Mouse (Mus musculus) embryonic facial prominence, embryonic 11.5 days (tissue): ENCODE results near the gene Edem3. TPM values are rescaled to one million over a fixed set of nuclear protein-coding genes. Genes with fewer than 3 reads are reported as not detected.

ENCODE experiments used
- ATAC-seq: fragments of 200-750 bp; cut with Nextera tagmentation; replicated peaks from 2 replicates; pipeline ENCODE4 v1.8.0; 2017; ENCODE audit warnings: low read depth; ENCODE audit not compliant: insufficient number of reproducible peaks, low FRiP score, low TSS enrichment
- DNase-seq: peaks from one replicate; pipeline ENCODE4 v3.0.0-alpha.2; 2015; ENCODE audit warnings: low spot score
- H3K27ac ChIP-seq: fragments of 300-500 bp; sonication (generic); replicated peaks from 2 replicates; pipeline ENCODE4 v1.5.1; 2014; ENCODE audit warnings: mild to moderate bottlenecking, low read depth, low read length, control low read depth
- H3K27me3 ChIP-seq: fragments of 300-500 bp; sonication (generic); 2 replicates; pipeline ENCODE4 v1.6.1; 2014; ENCODE audit warnings: mild to moderate bottlenecking, low read length, moderate library complexity, mixed read lengths; ENCODE audit not compliant: control insufficient read depth, insufficient read depth
- H3K36me3 ChIP-seq: fragments of 300-500 bp; sonication (generic); replicated peaks from 2 replicates; pipeline ENCODE4 v1.6.1; 2014; ENCODE audit warnings: low read depth, mild to moderate bottlenecking, low read length, moderate library complexity, mixed read lengths; ENCODE audit not compliant: control insufficient read depth, insufficient read depth
- H3K4me1 ChIP-seq: fragments of 300-500 bp; sonication (generic); 2 replicates; pipeline ENCODE4 v1.6.1; 2014; ENCODE audit warnings: low read length, mixed read lengths; ENCODE audit not compliant: control insufficient read depth, insufficient read depth
- H3K4me2 ChIP-seq: fragments of 300-500 bp; sonication (generic); 2 replicates; pipeline ENCODE4 v1.6.1; 2014; ENCODE audit warnings: low read depth, mild to moderate bottlenecking, control low read depth, low read length, moderate library complexity
- H3K4me3 ChIP-seq: fragments of 300-500 bp; sonication (generic); 2 replicates; pipeline ENCODE4 v1.5.1; 2014; ENCODE audit warnings: low read depth, low read length, control low read depth
- H3K9ac ChIP-seq: fragments of 300-500 bp; sonication (generic); replicated peaks from 2 replicates; pipeline ENCODE4 v1.6.1; 2014; ENCODE audit warnings: mild to moderate bottlenecking, control low read depth, low read length
- H3K9me3 ChIP-seq: fragments of 300-500 bp; sonication (generic); replicated peaks from 2 replicates; pipeline ENCODE4 v1.6.1; 2016; ENCODE audit warnings: mild to moderate bottlenecking, low read length, inconsistent platforms, mixed read lengths; ENCODE audit not compliant: control insufficient read depth
- WGBS: fragments of 180-500 bp; shearing (Covaris S2); extraction: QIAGEN DNeasy Blood & Tissue Kit; methylation state at CpG from one replicate; pipeline ENCODE4 v1.1.7; 2014; 5-methylcytosine and 5-hydroxymethylcytosine counted together
- polyA plus RNA-seq: library from polyadenylated mRNA; unstranded; fragments of >200 nt; fragmentation: Nextera tagmentation; extraction: Ambion mirVana; gene quantifications from 2 replicates; pipeline ENCODE4 v1.2.1, GENCODE M21; 2014

Gene Edem3
- polyA plus RNA-seq, 1 experiment from 2014 or later = 25.9 TPM

GRCm38 (mm10) chr1:151712664-151713063 is 42.5 kb upstream of the Edem3 start:
- H3K27ac ChIP-seq = no peak overlapping the region
- DNase-seq = no peak
- no peak overlapping the region for H3K4me3 ChIP-seq
- WGBS = 38% methylated on average over 5 of the region's 5 CpGs
- no peaks in the 10 kb centered on the region for H3K4me1 ChIP-seq
- no peaks in the 10 kb centered on the region for H3K9me3 ChIP-seq
- H3K27me3 ChIP-seq = no peaks in the 10 kb centered on the region
- H3K9ac ChIP-seq = no peak overlapping the region
- no peaks in the 10 kb centered on the region for H3K36me3 ChIP-seq
- H3K4me2 ChIP-seq = no peak overlapping the region
- ATAC-seq = no peak

DNA sequence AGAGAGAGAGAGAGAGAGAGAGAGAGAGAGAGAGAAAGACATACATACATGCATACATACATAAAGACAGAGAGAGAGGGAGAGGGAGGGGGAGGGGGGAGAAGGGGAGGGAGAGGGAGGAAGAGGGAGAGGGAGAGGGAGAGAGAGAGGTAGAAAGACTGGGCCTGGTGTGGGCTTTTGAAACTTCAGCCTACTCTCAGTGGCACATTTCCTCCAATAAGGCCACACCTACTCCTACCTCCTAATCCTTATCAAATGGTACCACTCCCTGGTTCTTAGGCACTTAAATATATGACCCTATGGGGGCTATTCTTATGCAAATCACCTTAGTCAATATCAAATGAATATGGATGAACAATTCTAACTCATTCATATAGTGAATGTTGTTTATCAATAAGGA is 41.5 kb upstream of the Edem3 start:
- Histone ChIP-seq H3K36me3 (no peaks in the 10 kb centered on the region), H3K4me3 (no peak overlapping the region), H3K27me3 (no peaks in the 10 kb centered on the region), H3K9ac (no peak overlapping the region), H3K4me2 (no peak overlapping the region), H3K9me3 (no peaks in the 10 kb centered on the region), H3K27ac (no peak overlapping the region), H3K4me1 (no peaks in the 10 kb centered on the region)
- ATAC-seq = no peak
- DNase-seq = no peak

- Histone ChIP-seq H3K4me3 (no peak overlapping the region), H3K27ac (no peak overlapping the region), H3K4me2 (no peak overlapping the region), H3K4me1 (no peaks in the 10 kb centered on the region), H3K36me3 (no peaks in the 10 kb centered on the region), H3K27me3 (no peaks in the 10 kb centered on the region), H3K9me3 (no peaks in the 10 kb centered on the region), H3K9ac (no peak overlapping the region)
- ATAC-seq (no peak), DNase-seq (no peak)
- 80% methylated on average over 11 of the region's 11 CpGs for WGBS
These were observed 39.0 kb upstream of the Edem3 start for GRCm38 (mm10) chr1:151716024-151716710.

DNA sequence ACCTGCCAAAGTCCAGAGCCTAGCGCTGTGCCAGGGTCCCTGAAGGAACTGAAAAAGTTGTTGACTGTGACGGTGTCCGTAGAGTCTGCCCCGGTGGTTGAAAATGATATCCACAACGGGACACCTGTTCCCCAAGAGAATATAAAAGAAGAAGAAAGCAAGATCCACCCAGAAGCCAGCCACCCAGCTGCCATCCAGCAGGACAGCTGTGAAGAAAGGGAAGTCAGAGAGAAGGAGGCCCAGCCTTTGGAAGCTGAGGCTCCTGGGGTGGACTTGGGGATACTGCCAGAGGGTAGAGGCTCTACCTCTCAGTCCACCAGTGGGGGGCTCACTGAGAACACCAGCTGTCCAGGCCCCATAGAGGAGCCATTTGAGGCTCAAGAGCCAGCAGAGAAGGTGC is 37.5 kb upstream of the Edem3 start:
- Histone ChIP-seq H3K27me3 (no peaks in the 10 kb centered on the region), H3K9ac (no peak overlapping the region), H3K27ac (no peak overlapping the region), H3K4me3 (no peak overlapping the region), H3K36me3 (no peaks in the 10 kb centered on the region), H3K4me2 (no peak overlapping the region), H3K9me3 (no peaks in the 10 kb centered on the region), H3K4me1 (no peaks in the 10 kb centered on the region)
- ATAC-seq = no peak
- no peak for DNase-seq
- 90% methylated on average over 5 of the region's 5 CpGs for WGBS

DNA sequence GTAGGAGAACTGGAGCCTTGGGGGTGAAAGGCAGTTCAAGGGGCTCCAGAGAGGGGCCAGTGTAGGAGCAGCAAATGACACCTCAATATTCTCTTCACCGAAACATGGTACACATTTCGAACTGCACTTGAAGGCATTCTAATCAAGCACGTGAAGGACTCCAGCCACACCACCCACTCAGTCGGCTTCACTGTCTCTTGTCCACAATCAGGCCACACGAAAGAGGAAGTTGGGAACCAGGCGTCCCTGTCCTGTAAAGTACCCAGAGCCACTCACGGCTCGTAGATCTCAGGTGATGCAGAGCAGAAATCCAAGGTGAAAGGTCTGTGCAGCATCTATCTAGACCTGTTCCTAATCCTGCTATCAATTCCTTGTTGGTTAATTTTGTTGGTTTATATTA is 36.6 kb upstream of the Edem3 start:
- H3K27me3 ChIP-seq = no peaks in the 10 kb centered on the region
- no peak overlapping the region for H3K27ac ChIP-seq

GRCm38 (mm10) chr1:151719911-151720310 is 35.3 kb upstream of the Edem3 start:
- Histone ChIP-seq H3K4me1 (no peaks in the 10 kb centered on the region), H3K4me3 (no peak overlapping the region), H3K27me3 (no peaks in the 10 kb centered on the region), H3K9ac (no peak overlapping the region), H3K4me2 (no peak overlapping the region), H3K27ac (no peak overlapping the region), H3K9me3 (no peaks in the 10 kb centered on the region), H3K36me3 (no peaks in the 10 kb centered on the region)
- no peak for DNase-seq
- 89% methylated on average over 5 of the region's 5 CpGs for WGBS
- no peak for ATAC-seq

More for the DNA sequence above, 36.6 kb upstream of the Edem3 start:
- Histone ChIP-seq H3K4me2 (no peak overlapping the region), H3K4me1 (no peaks in the 10 kb centered on the region), H3K36me3 (no peaks in the 10 kb centered on the region), H3K9me3 (no peaks in the 10 kb centered on the region), H3K4me3 (no peak overlapping the region), H3K9ac (no peak overlapping the region)
- 89% methylated on average over 8 of the region's 8 CpGs for WGBS
- ATAC-seq (no peak), DNase-seq (no peak)

GRCm38 (mm10) chr1:151720566-151720965 is 34.6 kb upstream of the Edem3 start:
- DNase-seq (no peak), ATAC-seq (no peak)
- H3K9ac ChIP-seq = no peak overlapping the region
- no peaks in the 10 kb centered on the region for H3K27me3 ChIP-seq
- no peaks in the 10 kb centered on the region for H3K9me3 ChIP-seq
- no peaks in the 10 kb centered on the region for H3K36me3 ChIP-seq
- no peak overlapping the region for H3K4me2 ChIP-seq
- no peak overlapping the region for H3K4me3 ChIP-seq
- WGBS = 95% methylated on average over 2 of the region's 2 CpGs
- H3K4me1 ChIP-seq = no peaks in the 10 kb centered on the region
- H3K27ac ChIP-seq = no peak overlapping the region

DNA sequence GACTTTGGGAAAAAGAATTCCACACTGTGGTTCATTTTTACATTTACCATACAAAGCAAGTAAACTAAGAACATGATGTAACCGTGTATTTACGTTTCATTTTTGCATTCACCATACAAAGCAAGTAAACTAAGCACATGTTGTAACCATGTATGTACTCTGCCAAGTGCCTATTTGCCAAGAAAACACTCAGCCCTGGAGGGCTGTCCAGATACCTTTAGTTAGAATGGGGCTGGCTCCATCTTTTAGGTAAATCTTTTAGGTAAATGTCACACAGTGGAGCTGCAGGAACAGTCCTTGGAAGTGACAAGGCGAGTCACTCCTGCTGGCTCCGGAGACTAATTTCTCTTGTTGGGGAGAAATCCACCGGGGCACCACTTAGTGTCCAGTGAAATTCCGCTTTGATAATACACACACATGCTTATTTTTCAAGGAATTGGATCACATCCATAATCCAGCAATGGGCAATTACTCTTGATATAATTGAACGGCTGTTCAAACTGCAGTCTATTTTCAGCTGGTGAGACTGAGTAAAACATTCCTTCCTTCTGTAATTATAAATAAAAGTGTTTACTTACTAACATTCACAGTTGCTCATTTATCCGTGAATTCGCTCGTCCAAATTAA is 33.7 kb upstream of the Edem3 start:
- Histone ChIP-seq H3K4me3 (no peak overlapping the region), H3K27me3 (no peaks in the 10 kb centered on the region), H3K4me2 (no peak overlapping the region), H3K9me3 (no peaks in the 10 kb centered on the region), H3K9ac (no peak overlapping the region), H3K36me3 (no peaks in the 10 kb centered on the region), H3K4me1 (no peaks in the 10 kb centered on the region), H3K27ac (no peak overlapping the region)
- no peak for ATAC-seq
- no peak for DNase-seq
- 81% methylated on average over 10 of the region's 10 CpGs for WGBS
